Mouse (Mus musculus): Measurements from ENCODE around the gene Bricd5. TPM values are rescaled to one million over a fixed set of nuclear protein-coding genes. Genes with fewer than 3 reads are reported as not detected.

Bricd5 gene
- polyA plus RNA-seq, 1 experiment: 2.3 TPM

DNA sequence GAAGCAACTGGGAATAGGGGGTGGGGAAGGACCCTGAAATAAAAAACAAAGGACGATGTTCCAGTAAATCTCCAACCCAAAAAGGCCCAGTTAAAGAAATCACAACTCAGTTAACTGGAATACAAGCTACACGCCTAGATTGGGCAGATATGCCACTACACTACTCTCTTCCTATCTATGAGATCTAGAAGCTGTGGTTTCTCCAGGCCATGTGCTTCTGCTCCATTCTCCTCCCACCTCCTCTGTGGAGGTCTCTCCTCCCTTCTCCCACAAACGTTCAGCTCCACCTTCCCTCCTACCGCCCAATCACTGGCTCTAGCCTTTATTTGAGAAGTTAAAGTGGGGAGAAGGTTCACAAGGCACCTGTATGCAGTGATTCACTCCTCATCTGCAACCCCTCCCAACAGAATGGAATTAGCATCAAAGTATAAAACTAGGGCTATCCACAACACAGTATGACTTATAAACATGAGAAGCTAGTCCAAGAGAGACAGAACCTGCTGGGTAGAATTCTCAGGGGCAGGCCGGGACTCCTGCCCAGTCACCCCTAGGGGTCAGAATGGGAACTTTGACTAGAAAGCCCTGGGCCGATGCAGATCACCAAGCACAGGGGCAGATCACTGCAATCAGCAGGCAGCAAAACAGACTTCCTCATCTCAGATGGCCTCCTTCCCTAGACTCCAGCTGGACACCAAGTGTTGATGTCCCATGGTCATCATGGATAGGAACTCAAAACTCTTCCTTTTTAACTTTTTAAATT lies 10.1 kb upstream of the Bricd5 start:
- no peak overlapping the region for H3K27ac ChIP-seq (ENCODE audit: insufficient read depth, low read length)
- H3K27me3 ChIP-seq (ENCODE audit: control insufficient read depth, insufficient read depth, low read length): no peaks in the 10 kb centered on the region
- DNase-seq: no peak
- H3K4me1 ChIP-seq (ENCODE audit: control insufficient read depth, insufficient read depth, low read length): no peaks in the 10 kb centered on the region
- H3K4me3 ChIP-seq (replicated peaks; ENCODE audit: insufficient read depth, low read depth, low read length): no peak overlapping the region
- WGBS: 53% methylated on average over 6 of the region's 6 CpGs
- TF ChIP-seq CTCF (IDR thresholded peaks at IDR 0.05; ENCODE audit: borderline replicate concordance, insufficient read depth, low read depth, low read length) (no peak), POLR2A (IDR thresholded peaks at IDR 0.05; ENCODE audit: borderline replicate concordance, insufficient read depth, low read length) (no peak)

DNA sequence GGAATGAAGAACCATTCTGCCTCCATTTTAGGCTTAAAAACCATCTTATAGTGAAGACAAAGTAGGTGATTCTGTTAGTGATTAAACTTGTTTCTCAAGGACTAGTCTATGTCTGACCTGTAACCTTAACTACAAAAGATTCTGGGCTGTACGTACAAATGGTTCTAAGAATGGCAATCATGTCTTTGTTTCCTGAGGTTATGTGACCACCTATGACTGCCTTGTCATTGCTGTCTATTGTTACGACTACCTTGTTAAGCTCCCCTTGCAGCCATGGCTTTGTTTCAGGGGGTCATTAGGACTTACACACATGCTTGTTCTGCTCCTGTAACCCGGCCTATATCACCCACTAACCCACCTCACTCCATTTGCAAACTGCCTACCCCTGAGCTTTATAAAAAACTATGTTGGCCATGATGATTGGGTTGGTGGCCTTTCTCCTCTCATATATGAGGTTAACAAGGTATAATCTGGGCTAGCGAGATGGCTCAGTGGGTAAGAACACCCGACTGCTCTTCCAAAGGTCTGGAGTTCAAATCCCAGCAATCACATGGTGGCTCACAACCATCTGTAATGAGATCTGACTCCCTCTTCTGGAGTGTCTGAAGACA lies 4.9 kb upstream of the Bricd5 start:
- no peak for DNase-seq
- 78% methylated on average over 5 of the region's 5 CpGs for WGBS

GRCm38 (mm10) chr17:24469336-24469909 lies 4.3 kb upstream of the Bricd5 start:
- Histone ChIP-seq H3K4me3 (replicated peaks; ENCODE audit: insufficient read depth, low read depth, low read length) (peak overlapping the region; percentile 81), H3K27ac (ENCODE audit: insufficient read depth, low read length) (peak overlapping the region; percentile 50), H3K27me3 (ENCODE audit: control insufficient read depth, insufficient read depth, low read length) (no peaks in the 10 kb centered on the region), H3K4me1 (ENCODE audit: control insufficient read depth, insufficient read depth, low read length) (peaks cover 10% of the 10 kb centered on the region)
- TF ChIP-seq POLR2A (IDR thresholded peaks at IDR 0.05; ENCODE audit: borderline replicate concordance, insufficient read depth, low read length) (no peak), CTCF (IDR thresholded peaks at IDR 0.05; ENCODE audit: borderline replicate concordance, insufficient read depth, low read depth, low read length) (no peak)
- no peak for DNase-seq
- 17% methylated on average over 7 of the region's 7 CpGs for WGBS

More for the DNA sequence above, 4.9 kb upstream of the Bricd5 start:
- TF ChIP-seq POLR2A (IDR thresholded peaks at IDR 0.05; ENCODE audit: borderline replicate concordance, insufficient read depth, low read length) (no peak), CTCF (IDR thresholded peaks at IDR 0.05; ENCODE audit: borderline replicate concordance, insufficient read depth, low read depth, low read length) (no peak)
- no peak overlapping the region for H3K4me3 ChIP-seq (replicated peaks; ENCODE audit: insufficient read depth, low read depth, low read length)
- H3K27me3 ChIP-seq (ENCODE audit: control insufficient read depth, insufficient read depth, low read length): no peaks in the 10 kb centered on the region
- H3K4me1 ChIP-seq (ENCODE audit: control insufficient read depth, insufficient read depth, low read length): peaks cover 10% of the 10 kb centered on the region
- H3K27ac ChIP-seq (ENCODE audit: insufficient read depth, low read length): no peak overlapping the region

- Histone ChIP-seq H3K27ac (ENCODE audit: insufficient read depth, low read length) (peak within 1 kb of the TSS; percentile 67), H3K27me3 (ENCODE audit: control insufficient read depth, insufficient read depth, low read length) (no peaks in the 10 kb centered on the region), H3K4me1 (ENCODE audit: control insufficient read depth, insufficient read depth, low read length) (peaks cover 10% of the 10 kb centered on the region), H3K4me3 (replicated peaks; ENCODE audit: insufficient read depth, low read depth, low read length) (peak within 1 kb of the TSS; percentile 81)
- under 1% methylated on average over 75 of the region's 75 CpGs for WGBS
- TF ChIP-seq POLR2A (IDR thresholded peaks at IDR 0.05; ENCODE audit: borderline replicate concordance, insufficient read depth, low read length): peak; percentile 73
- TF ChIP-seq CTCF (IDR thresholded peaks at IDR 0.05; ENCODE audit: borderline replicate concordance, insufficient read depth, low read depth, low read length): no peak
- peak; percentile 99 to 100 for DNase-seq
These were observed 3.6 kb upstream of the Bricd5 start, which contains the start of the genes E4f1 and Pgp for GRCm38 (mm10) chr17:24469910-24470602. TSS of gene E4f1 (minus strand) at chr17:24470313. TSS of gene Pgp (plus strand) at chr17:24470392.

DNA sequence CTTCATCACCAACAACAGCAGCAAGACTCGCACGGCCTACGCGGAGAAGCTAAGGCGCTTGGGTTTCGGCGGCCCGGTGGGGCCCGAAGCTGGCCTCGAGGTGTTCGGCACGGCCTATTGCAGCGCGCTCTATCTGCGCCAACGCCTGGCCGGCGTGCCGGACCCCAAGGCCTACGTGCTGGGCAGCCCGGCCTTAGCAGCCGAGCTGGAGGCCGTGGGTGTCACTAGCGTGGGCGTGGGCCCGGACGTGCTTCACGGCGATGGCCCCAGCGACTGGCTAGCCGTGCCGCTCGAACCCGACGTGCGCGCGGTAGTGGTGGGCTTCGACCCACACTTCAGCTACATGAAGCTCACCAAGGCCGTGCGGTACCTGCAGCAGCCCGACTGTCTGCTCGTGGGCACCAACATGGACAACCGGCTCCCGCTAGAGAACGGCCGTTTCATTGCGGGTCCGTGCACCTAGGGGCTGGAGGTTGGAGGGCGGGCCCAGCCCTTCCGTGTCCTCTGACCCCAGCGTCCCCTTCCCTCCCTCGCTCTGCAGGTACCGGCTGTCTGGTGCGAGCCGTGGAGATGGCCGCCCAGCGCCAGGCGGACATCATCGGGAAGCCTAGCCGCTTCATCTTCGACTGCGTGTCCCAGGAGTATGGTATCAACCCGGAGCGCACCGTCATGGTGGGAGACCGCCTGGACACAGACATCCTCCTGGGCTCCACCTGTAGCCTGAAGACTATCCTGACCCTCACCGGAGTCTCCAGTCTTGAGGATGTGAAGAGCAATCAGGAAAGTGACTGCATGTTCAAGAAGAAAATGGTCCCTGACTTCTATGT lies 2.8 kb upstream of the Bricd5 start:
- H3K4me3 ChIP-seq (replicated peaks; ENCODE audit: insufficient read depth, low read depth, low read length): peak overlapping the region; percentile 70
- peak in 1 of 2 experiments; percentile 66 for DNase-seq
- H3K4me1 ChIP-seq (ENCODE audit: control insufficient read depth, insufficient read depth, low read length): peaks cover 10% of the 10 kb centered on the region
- peak overlapping the region; percentile 67 for H3K27ac ChIP-seq (ENCODE audit: insufficient read depth, low read length)
- no peaks in the 10 kb centered on the region for H3K27me3 ChIP-seq (ENCODE audit: control insufficient read depth, insufficient read depth, low read length)
- WGBS: under 1% methylated on average over 68 of the region's 68 CpGs
- TF ChIP-seq CTCF (IDR thresholded peaks at IDR 0.05; ENCODE audit: borderline replicate concordance, insufficient read depth, low read depth, low read length) (no peak), POLR2A (IDR thresholded peaks at IDR 0.05; ENCODE audit: borderline replicate concordance, insufficient read depth, low read length) (no peak)

DNA sequence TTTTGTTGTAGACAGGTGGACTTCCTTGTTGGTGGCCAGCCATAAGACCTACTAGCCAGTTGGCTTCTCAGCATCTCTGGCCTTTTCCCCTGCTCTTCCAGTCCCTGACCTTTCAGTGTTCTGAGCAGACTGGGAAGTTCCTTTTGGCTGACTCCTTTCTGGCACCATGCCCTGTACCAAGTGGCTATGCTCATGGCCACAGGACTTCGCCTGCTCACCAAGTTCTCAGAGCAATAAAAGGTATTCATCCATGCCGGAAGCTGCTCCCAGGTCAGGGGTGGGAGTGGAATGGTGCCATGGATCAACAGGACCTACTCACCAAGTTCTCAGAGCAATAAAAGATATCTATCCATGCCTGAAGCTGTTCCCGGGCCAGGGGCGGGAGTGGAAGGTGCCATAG lies 1.2 kb upstream of the Bricd5 start:
- Histone ChIP-seq H3K4me3 (replicated peaks; ENCODE audit: insufficient read depth, low read depth, low read length) (peak overlapping the region; percentile 3), H3K27me3 (ENCODE audit: control insufficient read depth, insufficient read depth, low read length) (no peaks in the 10 kb centered on the region), H3K4me1 (ENCODE audit: control insufficient read depth, insufficient read depth, low read length) (peaks cover 17% of the 10 kb centered on the region), H3K27ac (ENCODE audit: insufficient read depth, low read length) (no peak overlapping the region)
- no peak for TF ChIP-seq CTCF (IDR thresholded peaks at IDR 0.05; ENCODE audit: borderline replicate concordance, insufficient read depth, low read depth, low read length)
- TF ChIP-seq POLR2A (IDR thresholded peaks at IDR 0.05; ENCODE audit: borderline replicate concordance, insufficient read depth, low read length): no peak
- 24% methylated on average over 4 of the region's 4 CpGs for WGBS
- peak; percentile 70 to 85 for DNase-seq

DNA sequence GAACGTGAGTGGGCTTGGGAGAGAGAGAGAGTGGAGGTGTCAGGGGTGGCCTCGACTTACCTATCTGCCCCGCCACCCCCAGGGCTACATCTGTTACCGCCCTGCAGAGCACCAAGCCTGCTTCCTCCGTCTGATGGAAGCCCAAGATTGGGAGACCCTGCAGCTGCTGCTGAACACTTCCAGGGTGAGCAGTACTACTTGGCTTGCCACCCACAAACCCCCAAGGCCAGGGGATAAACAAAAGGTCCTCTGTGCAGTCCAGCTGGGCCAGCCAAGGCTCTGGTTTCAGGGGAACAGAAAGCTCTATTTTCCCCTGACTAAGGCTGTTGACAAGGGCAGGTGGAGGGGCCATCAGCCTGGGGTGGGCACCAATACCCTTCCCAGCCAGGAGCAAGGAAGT lies 873 bp downstream of the Bricd5 start:
- peaks cover 24% of the 10 kb centered on the region for H3K4me1 ChIP-seq (ENCODE audit: control insufficient read depth, insufficient read depth, low read length)
- H3K4me3 ChIP-seq (replicated peaks; ENCODE audit: insufficient read depth, low read depth, low read length): no peak overlapping the region
- H3K27me3 ChIP-seq (ENCODE audit: control insufficient read depth, insufficient read depth, low read length): no peaks in the 10 kb centered on the region
- TF ChIP-seq CTCF (IDR thresholded peaks at IDR 0.05; ENCODE audit: borderline replicate concordance, insufficient read depth, low read depth, low read length) (no peak), POLR2A (IDR thresholded peaks at IDR 0.05; ENCODE audit: borderline replicate concordance, insufficient read depth, low read length) (no peak)
- WGBS: 71% methylated on average over 5 of the region's 5 CpGs
- H3K27ac ChIP-seq (ENCODE audit: insufficient read depth, low read length): peak overlapping the region; percentile 23; the same call in 1 of the 2 replicates
- peak in 1 of 2 experiments; percentile 43 for DNase-seq

Data from cerebellum, adult 2 months (tissue).